Mouse (Mus musculus) CH12.LX (cell line): ENCODE data around the gene Fgfr2.

ENCODE experiments used
- BHLHE40 ChIP-seq: IDR thresholded peaks from 2 replicates; pipeline ENCODE4 v1.6.1; 2011; ENCODE audit warnings: mild to moderate bottlenecking, low read depth, low read length, improper control_type of control experiment
- CHD1 ChIP-seq: IDR thresholded peaks from 2 replicates; pipeline ENCODE4 v1.6.1; 2012; ENCODE audit warnings: low read depth, low read length, improper control_type of control experiment, inconsistent platforms
- CTCF ChIP-seq, 2 experiments: IDR thresholded peaks in 1 of 2; conservative IDR thresholded peaks in 1 of 2; 2 replicates each; pipeline ENCODE4 v1.5.1; 2011 to 2012; ENCODE audit warnings: low read depth in 2 of 2, low read length in 2 of 2, improper control_type of control experiment in 1 of 2, inconsistent platforms in 1 of 2, mild to moderate bottlenecking in 1 of 2, moderate library complexity in 1 of 2
- E2F4 ChIP-seq: IDR thresholded peaks from 2 replicates; pipeline ENCODE4 v1.6.1; 2011; ENCODE audit warnings: low read depth, low read length, improper control_type of control experiment; ENCODE audit not compliant: insufficient replicate concordance
- EP300 ChIP-seq: IDR thresholded peaks from 2 replicates; pipeline ENCODE4 v1.6.1; 2011; ENCODE audit warnings: low read length, improper control_type of control experiment
- GABPA ChIP-seq: IDR thresholded peaks from 2 replicates; pipeline ENCODE4 v1.6.1; 2012; ENCODE audit warnings: low read depth, low read length, improper control_type of control experiment, inconsistent platforms; ENCODE audit not compliant: insufficient replicate concordance
- IRF4 ChIP-seq: IDR thresholded peaks from 2 replicates; pipeline ENCODE4 v1.6.1; 2014; ENCODE audit warnings: low read depth, mild to moderate bottlenecking, inconsistent platforms, low read length, improper control_type of control experiment
- MAFK ChIP-seq: IDR thresholded peaks from 2 replicates; pipeline ENCODE4 v1.6.1; 2011; ENCODE audit warnings: low read length, improper control_type of control experiment; ENCODE audit not compliant: insufficient replicate concordance
- POLR2A ChIP-seq: IDR thresholded peaks from 2 replicates; pipeline ENCODE4 v1.6.1; 2011; ENCODE audit warnings: low read depth, mild to moderate bottlenecking, improper control_type of control experiment, low read length
- SIN3A ChIP-seq: IDR thresholded peaks from 2 replicates; pipeline ENCODE4 v1.6.1; 2012; ENCODE audit warnings: low read length, improper control_type of control experiment, inconsistent platforms
- TBP ChIP-seq: conservative IDR thresholded peaks from 2 replicates; pipeline ENCODE4 v1.6.1; 2011; ENCODE audit warnings: low read depth, low read length, improper control_type of control experiment
- ZC3H11A ChIP-seq: IDR thresholded peaks from 2 replicates; pipeline ENCODE4 v1.6.1; 2012; ENCODE audit warnings: low read depth, mild to moderate bottlenecking, inconsistent platforms, low read length, improper control_type of control experiment
- ZNF384 ChIP-seq: IDR thresholded peaks from 2 replicates; pipeline ENCODE4 v1.6.1; 2012; ENCODE audit warnings: low read depth, low read length, improper control_type of control experiment, inconsistent platforms

DNA sequence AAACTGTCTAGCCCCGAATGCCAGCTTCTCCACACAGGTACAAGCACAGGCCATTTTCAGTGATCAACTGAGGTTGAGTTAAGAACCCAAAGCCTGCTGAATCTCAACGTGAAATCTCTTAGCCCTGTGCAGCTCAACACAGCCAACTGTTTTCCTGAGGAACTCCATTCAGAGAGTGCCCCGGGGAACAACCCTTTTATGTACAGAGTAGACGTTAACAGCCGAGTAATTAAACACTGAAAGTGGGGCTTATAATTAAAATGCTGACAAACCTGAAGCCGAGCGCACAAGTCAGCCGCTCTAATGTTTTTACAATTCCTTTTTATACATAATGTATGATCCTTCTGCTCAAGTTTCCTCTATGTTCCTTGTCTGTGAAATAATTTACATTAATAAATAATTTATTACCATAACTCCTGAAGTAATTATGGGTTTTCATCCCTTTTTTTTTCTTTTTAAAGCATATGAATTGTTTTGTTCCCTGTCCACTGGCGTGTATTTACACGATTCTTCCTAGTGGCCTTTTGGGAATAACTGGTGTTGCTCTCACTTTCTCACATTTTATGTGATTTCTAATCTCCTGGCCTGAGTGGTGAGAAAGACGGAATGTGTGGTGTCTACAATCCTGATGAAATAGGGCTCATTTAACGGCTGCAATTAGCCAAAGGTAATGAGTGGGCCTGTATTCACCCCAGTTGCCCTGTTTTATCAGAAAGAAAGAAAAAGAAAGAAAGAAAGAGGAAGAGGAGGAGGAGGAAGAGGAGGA is 355.7 kb downstream of the Fgfr2 start:
- TF ChIP-seq IRF4, result no peak
- TF ChIP-seq ZC3H11A, result no peak
- TF ChIP-seq MAFK, result no peak
- no peak for TF ChIP-seq CTCF (conservative IDR thresholded peaks at IDR 0.05 in 1 of 2, IDR thresholded peaks at IDR 0.05 in 1 of 2; ENCODE audit: low read depth in 2 of 2, low read length in 2 of 2)
- no peak for TF ChIP-seq POLR2A
- no peak for TF ChIP-seq GABPA
- no peak for TF ChIP-seq BHLHE40
- TF ChIP-seq SIN3A, result no peak
- no peak for TF ChIP-seq E2F4
- TF ChIP-seq ZNF384, result no peak
- TF ChIP-seq CHD1, result no peak
- no peak for TF ChIP-seq EP300
- TF ChIP-seq TBP, result no peak
